Mouse (Mus musculus) spleen, adult 2 months (tissue): ENCODE data around the gene Tradd. TPM values are rescaled to one million over a fixed set of nuclear protein-coding genes. Genes with fewer than 3 reads are reported as not detected.

Source experiments
- DNase-seq, 2 experiments: peaks; one replicate each; pipeline versions ENCODE4 v3.0.0 to v3.0.0-alpha.2; 2012 to 2021; ENCODE audit warnings: low spot score in 2 of 2, low read depth in 1 of 2
- H3K27ac ChIP-seq: fragments of 200-500 bp; 2 replicates; pipeline ENCODE4 v1.5.1; 2012; ENCODE audit warnings: low read length, inconsistent platforms; ENCODE audit not compliant: insufficient read depth
- H3K27me3 ChIP-seq: fragments of 200-500 bp; 2 replicates; pipeline ENCODE4 v1.6.1; 2012; ENCODE audit warnings: mild to moderate bottlenecking, moderate library complexity, low read length, inconsistent platforms; ENCODE audit not compliant: control insufficient read depth, insufficient read depth
- H3K36me3 ChIP-seq: fragments of 200-500 bp; 2 replicates; pipeline ENCODE4 v1.6.1; 2012; ENCODE audit warnings: mild to moderate bottlenecking, low read length, inconsistent platforms; ENCODE audit not compliant: control insufficient read depth, insufficient read depth
- H3K4me1 ChIP-seq: fragments of 200-500 bp; 2 replicates; pipeline ENCODE4 v1.6.1; 2011; ENCODE audit warnings: inconsistent platforms; ENCODE audit not compliant: control insufficient read depth, insufficient read depth, insufficient read length
- H3K4me3 ChIP-seq: fragments of 200-500 bp; 2 replicates; pipeline ENCODE4 v1.5.1; 2011; ENCODE audit warnings: mild to moderate bottlenecking, inconsistent platforms; ENCODE audit not compliant: insufficient read depth, insufficient read length; ENCODE audit errors: extremely low read depth
- CTCF ChIP-seq: fragments of 200-500 bp; IDR thresholded peaks from 2 replicates; pipeline ENCODE4 v1.5.1; 2011; ENCODE audit warnings: mild to moderate bottlenecking, inconsistent platforms; ENCODE audit not compliant: insufficient read depth, insufficient read length, insufficient replicate concordance; ENCODE audit errors: extremely low read depth
- POLR2A ChIP-seq: fragments of 200-500 bp; IDR thresholded peaks from 2 replicates; pipeline ENCODE4 v1.6.1; 2011; ENCODE audit warnings: low read depth, low read length, inconsistent platforms
- WGBS: fragments of 180-500 bp; shearing (Covaris S2); methylation state at CpG from one replicate; pipeline ENCODE4 v1.1.7; 2018; 5-methylcytosine and 5-hydroxymethylcytosine counted together
- polyA plus RNA-seq: library from polyadenylated mRNA; depleted of rRNA; stranded (reverse); fragments of >200 nt; gene quantifications from 2 replicates; pipeline ENCODE4 v1.2.3, GENCODE M21; 2012

Tradd gene
- polyA plus RNA-seq, 1 experiment = 28.1 TPM

DNA sequence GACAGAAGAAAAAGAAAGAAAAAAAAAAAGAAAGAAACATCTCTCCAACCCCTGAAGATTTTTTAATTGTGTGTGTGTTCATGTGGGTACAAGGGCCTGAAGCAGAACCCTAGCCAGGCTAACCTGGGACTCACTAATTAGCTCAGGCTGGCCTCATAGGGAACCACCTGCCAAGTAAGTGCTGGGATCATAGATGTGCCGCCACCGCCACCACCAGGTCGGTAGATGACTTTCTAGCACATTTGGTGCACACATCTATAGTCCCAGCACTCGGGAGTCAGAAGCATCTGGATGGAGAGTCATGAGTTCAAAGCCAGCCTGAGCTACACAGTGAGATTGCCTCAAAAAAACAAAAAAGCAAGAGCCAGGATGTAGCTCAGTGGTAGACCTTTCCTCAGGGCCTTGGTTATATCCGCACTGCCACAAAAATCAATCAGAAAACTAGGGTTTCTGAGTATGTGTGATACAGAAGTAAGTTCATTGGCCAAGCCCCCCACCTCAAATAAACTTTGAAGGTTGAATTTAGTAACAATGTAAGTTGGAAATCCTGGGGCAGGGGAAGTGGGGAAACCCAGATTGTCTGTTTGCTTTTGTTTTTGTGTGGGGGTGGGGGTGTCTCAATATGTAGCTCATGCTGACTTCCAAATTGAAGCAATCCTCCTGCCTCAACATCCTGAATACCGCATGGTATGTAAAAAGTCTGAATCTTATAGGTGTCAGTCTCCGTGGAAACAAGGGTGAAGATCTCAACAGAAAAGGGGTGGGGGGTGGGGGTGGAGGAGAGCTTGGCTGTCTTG, 6.9 kb downstream of the Tradd start:
- Histone ChIP-seq H3K27ac (no peak overlapping the region), H3K36me3 (no peaks in the 10 kb centered on the region; the same call in 1 of the 2 replicates), H3K27me3 (no peaks in the 10 kb centered on the region), H3K4me1 (peaks cover 33% of the 10 kb centered on the region), H3K4me3 (no peak overlapping the region)
- TF ChIP-seq CTCF (no peak), POLR2A (no peak)
- no peak for DNase-seq
- 87% methylated on average over 7 of the region's 7 CpGs for WGBS

DNA sequence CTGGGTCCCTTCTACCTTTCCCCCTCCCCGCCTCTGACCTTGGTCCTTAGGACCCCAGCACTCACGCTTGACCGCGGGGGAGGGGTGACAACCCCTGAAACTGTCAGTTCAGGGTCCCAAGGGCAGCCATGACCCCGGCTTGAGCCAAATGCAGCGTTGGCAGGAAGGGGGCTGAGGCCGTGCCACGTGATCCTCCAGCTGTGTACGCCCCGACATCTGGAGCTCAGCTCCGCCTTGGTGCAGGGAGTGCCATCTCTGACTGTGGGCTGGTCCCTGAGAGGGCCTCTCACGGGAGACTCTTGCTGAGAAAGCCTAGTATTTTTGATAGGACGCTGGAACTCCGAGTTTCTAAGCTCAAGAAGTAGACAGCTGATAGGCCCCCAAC, 9.5 kb downstream of the Tradd start, which contains the start of gene B3gnt9:
B3gnt9 (minus strand) TSS at position 188 of the 385 bp plus-strand sequence.
- under 1% methylated on average over 14 of the region's 14 CpGs for WGBS
- H3K36me3 ChIP-seq = peaks cover 17% of the 10 kb centered on the region

GRCm38 (mm10) chr8:105254152-105254965, 10.1 kb downstream of the Tradd start:
- under 1% methylated on average over 74 of the region's 74 CpGs for WGBS
- TF ChIP-seq POLR2A (no peak), CTCF (peak; percentile 92)
- Histone ChIP-seq H3K4me3 (peak overlapping the region; percentile 57), H3K4me1 (peaks cover 16% of the 10 kb centered on the region), H3K36me3 (peaks cover 20% of the 10 kb centered on the region), H3K27me3 (no peaks in the 10 kb centered on the region), H3K27ac (peak overlapping the region; percentile 66)
- DNase-seq = peak; percentile 56 to 90

More for the DNA sequence above, 9.5 kb downstream of the Tradd start, which contains the start of gene B3gnt9:
- Histone ChIP-seq H3K4me1 (peaks cover 22% of the 10 kb centered on the region), H3K4me3 (peak within 1 kb of the TSS; percentile 57), H3K27ac (peak within 1 kb of the TSS; percentile 66), H3K27me3 (no peaks in the 10 kb centered on the region)
- no peak for TF ChIP-seq POLR2A
- no peak for TF ChIP-seq CTCF
- DNase-seq = no peak

GRCm38 (mm10) chr8:105253766-105254151, 10.7 kb downstream of the Tradd start:
- no peak for TF ChIP-seq POLR2A
- TF ChIP-seq CTCF = no peak
- no peak overlapping the region for H3K27ac ChIP-seq
- DNase-seq = no peak
- H3K4me3 ChIP-seq = no peak overlapping the region
- 66% methylated on average over 20 of the region's 20 CpGs for WGBS
- peaks cover 23% of the 10 kb centered on the region for H3K36me3 ChIP-seq
- peaks cover 12% of the 10 kb centered on the region for H3K4me1 ChIP-seq
- H3K27me3 ChIP-seq = no peaks in the 10 kb centered on the region

GRCm38 (mm10) chr8:105252680-105253537, 11.5 kb downstream of the Tradd start:
- Histone ChIP-seq H3K4me1 (peaks cover 12% of the 10 kb centered on the region), H3K36me3 (peaks cover 27% of the 10 kb centered on the region), H3K27me3 (no peaks in the 10 kb centered on the region), H3K27ac (no peak overlapping the region), H3K4me3 (no peak overlapping the region)
- no peak for TF ChIP-seq POLR2A
- no peak for TF ChIP-seq CTCF
- 86% methylated on average over 10 of the region's 10 CpGs for WGBS
- no peak for DNase-seq

- DNase-seq = no peak
- Histone ChIP-seq H3K36me3 (peaks cover 34% of the 10 kb centered on the region), H3K4me1 (peaks cover 12% of the 10 kb centered on the region)
Observed at GRCm38 (mm10) chr8:105251954-105252353, 12.5 kb downstream of the Tradd start.

More at GRCm38 (mm10) chr8:105251954-105252353, 12.5 kb downstream of the Tradd start:
- 92% methylated on average over 6 of the region's 6 CpGs for WGBS
- TF ChIP-seq CTCF = no peak
- no peak for TF ChIP-seq POLR2A
- Histone ChIP-seq H3K4me3 (no peak overlapping the region), H3K27ac (no peak overlapping the region), H3K27me3 (no peaks in the 10 kb centered on the region)
